Mouse (Mus musculus) thymus, postnatal 4 days (tissue): ENCODE measurements at regions not wholly inside any gene's neighbourhood (a gene's known extent, or its start where the extent isn't known, plus 50 kb on each side); places are given as distances from the start of the nearest gene placed in this dataset.

ENCODE experiments used
- DNase-seq: peaks from one replicate; pipeline ENCODE4 v3.0.0; 2021

DNA sequence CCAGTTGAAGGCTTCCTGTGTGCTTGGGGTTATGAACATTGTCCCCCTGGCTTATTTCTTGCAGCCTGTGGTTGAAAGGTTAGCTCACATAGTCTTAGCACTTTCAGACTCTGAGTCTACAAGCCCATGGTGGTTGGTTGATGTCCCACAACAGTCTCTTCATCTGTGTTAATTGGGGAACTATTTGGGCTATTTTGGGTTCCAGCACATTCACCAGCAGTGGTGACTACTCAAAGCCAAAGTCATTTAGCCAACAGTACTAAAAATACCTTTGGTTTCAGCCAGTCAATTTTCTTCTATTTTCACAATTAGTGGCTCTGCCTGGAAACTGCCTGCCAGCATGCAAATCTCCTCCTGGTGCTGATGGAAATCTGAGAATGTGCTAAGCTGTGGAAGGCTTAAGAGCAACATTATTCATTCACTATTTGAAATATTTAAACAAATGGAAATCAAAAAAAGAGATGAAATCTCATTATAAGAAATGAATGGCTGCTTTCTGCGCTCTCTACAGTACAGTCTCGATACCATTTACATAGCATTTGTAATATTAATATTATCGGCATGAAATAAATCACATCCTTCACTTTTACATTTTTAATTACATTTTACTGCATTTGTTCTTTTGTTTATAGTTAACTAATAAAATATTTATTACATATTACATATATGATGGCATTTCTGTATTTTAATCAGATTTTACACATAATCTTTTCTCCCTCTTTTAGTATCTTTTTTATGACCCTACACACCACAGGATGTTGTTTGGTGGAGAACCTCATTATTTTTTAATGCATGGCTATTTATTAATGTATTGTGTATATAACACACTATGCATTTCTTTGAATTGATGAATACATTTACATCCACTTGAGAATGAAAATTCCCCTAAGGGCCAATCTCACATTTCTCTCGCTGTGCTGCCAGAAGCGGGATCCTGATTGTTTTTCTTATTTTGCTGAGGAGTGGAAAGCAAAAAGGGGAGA, 1023.5 kb downstream of the Car8 start:
- DNase-seq, result no peak

DNA sequence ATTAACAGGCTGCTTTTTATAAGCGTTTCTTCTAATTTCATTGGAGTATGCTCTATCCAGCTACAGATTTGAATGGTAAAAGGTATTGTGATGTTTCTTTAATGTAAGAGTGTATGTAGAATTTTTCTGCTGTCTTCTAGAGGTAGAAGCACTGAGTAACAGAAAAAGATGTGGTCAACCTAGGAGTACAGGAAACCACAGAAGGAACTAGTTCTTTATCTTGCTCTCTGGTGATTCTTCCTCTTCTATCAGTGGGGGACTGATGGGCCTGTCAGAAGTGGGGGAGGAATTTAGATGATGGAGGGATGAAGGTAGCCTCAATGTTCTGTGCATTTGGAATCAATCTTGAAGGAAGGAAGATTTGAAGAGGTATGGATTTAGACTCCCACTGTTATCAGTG, 1031.9 kb downstream of the Car8 start:
- DNase-seq, result no peak

DNA sequence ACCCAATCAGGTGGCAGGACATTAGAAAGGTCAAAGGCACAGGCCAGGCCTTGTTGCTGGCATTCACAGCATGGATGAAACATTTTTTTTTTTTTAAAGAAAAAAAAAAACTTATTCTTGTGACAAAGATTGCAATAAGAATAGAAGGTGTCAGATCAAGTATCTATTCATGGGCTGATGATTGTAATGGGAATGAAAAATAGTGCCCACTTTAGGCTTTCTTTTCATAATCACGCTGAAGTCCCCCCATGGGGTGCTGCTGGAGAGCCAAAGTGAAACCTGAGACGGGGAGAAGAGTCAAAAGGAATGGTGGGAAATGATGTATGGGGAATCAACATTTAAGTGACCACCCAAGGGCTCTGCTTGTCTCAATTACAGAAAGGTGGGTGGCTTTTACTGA, 1037.0 kb downstream of the Car8 start:
- no peak for DNase-seq

DNA sequence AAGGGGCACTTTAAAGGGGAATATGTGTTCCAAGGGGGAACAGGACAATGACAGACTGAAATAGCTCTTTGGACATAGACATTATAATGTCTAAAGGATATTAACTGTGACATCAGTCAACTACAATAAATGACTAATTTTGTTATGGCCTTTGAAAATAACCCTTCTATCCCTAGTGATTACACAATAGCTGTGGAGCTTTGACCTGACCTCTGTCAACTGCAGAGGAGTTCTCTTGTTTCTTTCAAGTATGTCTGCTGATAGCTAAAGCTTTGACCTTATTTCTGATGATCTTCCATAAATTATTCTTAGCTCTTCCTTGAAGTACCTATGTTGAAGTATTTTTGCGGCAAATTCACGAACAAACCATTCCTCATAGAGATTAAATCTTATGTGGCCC, 1038.9 kb downstream of the Car8 start:
- DNase-seq, result no peak

DNA sequence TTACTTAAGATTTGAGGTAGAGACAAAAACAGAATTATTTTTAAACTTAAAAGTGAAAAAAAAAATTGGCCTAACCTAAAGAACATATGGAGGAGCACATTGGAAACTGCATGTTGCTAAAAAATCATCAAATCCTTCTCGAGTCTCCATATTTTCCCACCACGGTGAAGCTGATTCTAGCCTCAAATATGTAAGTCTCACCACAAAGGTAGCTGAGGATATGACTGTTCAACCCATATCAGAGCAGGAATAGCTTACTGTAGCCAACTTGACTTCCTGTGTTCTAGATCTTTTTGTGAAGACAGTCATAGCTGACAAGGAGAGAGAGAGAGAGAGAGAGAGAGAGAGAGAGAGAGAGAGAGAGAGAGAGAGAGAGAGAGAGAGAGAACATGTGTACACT, 1039.8 kb downstream of the Car8 start:
- DNase-seq, result no peak

DNA sequence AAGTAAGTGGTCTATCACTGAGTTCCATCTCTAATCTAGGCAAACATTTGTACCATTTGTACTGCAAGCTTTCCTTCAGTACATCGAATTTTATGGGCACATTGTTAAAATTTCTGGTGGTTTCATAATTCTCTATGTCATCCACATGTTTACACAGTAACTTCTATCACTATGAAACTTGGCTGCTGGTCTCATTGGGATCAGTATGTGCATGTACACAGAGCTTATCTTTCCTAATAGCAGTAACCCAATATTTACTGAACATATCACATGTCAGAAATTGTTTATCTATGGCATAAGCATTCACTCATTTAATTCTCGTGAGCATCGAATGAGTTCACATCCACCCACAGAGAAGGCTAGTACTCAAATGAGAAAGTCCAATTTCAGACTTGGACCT, 1042.3 kb downstream of the Car8 start:
- DNase-seq, result no peak

DNA sequence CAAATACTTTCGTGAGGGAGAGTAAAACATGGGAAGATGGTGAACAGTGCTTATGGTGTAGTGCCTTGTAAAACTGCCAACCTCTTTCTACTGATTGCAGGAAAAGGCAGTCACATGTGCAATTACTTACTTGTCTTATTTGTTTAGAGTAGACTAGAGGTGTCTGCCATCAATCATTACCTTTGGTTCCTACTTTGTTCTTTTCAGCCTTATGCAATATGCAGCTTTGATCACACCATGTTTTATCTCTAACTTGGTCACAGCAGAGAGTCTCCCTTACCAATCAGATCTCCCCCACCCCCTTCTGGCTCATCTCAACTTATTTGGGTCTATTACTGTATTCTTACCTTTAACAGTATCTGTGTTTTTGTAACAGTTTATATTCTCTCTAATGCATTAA, 1043.2 kb downstream of the Car8 start:
- no peak for DNase-seq

DNA sequence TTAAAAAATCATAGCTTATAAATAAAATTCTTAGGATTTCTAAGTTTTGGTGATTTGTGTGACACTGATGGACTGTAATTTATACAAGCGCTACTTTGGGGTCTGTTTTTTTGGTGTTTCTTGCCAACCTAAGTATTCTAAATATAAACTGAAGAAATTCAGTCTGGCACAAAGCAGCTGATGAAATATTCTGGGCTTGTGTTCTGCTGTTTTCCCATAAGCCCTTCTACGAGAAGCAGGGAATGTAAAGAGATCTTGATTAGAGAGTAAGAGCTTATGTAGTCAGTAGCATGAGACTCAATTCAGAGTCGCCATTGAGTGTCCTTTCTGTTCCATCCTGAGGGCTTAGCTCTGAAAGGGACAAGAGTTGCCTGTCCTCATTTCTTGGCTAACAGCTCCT, 1046.9 kb downstream of the Car8 start:
- DNase-seq, result no peak

DNA sequence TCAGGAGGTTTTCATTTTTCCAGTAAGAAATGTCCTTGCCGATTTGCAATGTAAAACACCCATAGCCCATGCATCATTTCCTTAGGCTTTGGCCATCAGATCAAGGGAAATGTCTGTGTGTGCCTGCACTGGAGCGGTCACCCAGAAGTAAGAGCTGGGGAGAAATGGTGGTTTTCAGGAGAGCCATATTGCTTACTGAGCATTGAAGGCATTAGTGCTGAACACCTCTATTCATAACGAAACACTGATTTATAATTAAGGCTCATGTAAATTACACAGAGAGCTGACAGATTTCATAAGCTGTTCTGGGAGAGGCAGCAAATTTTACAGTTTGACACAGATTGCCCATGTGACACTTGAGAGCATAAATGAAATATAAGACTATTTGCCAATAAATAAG, 1047.6 kb downstream of the Car8 start:
- DNase-seq, result no peak

DNA sequence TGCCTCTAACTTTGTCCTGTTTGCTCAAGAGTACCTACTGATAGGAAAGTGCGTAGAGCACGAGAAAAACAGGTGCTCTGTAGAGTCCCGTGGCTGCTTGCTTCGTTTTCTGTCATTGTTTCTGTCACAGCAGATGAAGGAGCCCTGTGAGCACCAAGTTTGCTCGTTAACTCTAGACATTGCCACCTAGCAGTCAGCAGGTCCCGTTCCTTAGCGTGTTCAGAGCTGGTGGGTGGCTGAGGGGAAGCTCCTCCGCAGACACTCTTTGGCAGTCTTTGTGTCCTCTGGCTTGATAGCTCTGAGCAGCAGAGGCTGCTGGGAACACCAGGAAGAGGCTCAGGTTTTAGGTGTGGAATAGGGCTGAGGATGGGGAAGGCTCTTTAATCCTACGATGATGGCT, 1063.8 kb downstream of the Car8 start:
- peak; percentile 34 for DNase-seq

DNA sequence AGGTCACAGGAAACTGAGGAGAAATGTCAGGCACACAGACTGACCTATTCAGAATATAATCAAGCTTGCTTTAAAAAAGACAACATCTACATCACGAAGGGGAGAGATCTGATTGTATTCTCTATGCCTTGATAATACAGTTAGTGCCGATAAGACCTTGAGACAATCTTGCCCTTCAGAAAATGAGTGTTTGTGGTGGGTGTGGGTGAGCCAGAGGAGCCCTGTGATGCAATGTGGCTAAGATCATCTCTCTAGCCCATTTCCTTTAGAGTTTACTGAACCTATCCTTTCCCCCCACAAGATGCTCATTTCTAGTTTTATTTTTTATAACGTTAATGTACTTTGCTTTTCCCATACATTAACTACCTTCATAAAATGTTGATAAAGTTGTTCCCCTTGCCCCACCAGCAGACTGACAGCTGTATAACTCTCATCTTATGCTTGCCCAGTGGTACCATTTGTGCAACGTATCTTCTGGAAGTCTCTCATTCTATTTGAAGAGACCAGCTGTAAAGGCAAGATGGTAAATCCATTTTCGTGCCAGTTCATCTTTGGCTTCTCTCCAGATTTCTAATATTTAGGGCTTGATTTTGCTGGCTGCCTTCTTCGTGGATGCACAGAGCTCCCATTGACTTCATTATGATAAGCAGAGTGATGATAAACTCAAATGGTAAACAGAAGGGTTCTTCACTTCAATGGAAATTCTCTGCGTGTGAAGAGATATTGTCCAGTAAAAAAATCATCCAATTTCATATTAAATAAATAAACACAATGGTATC, 1066.1 kb downstream of the Car8 start:
- DNase-seq, result no peak

DNA sequence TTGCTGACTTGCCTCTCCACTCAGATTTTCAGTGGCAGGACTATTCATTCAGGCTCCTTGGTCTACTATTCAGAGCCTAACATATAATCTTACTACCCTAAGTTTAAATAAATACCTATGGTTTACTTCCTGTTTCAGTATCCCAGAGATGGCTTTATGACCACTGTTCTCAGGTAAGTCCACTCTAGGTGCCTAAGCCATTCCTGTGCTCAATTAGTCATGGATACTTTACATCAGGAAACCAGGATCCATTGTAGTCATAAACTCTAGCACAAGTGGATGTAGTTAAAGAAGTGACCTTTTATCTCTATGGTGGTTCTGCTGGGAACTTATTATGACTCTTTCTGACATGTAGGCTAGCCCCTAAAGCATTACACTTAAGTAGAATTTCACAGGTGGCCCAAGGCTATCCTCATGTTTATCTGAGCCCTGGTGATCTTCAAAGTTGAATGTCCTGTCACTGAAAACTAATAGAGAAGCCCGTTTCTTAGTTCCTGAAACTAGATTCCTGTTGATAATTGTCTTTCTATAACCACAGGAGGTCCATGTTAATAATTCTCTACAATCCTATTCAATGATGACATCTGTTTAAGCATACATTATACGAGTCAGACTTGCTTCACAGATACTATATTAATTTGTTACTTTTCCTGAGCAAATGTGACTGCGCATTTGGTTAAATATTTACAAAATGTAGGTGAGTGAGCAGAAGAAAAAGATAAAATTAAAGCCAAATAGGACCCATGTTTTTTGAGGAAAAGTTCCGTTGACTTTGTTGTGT, 1067.0 kb downstream of the Car8 start:
- no peak for DNase-seq

DNA sequence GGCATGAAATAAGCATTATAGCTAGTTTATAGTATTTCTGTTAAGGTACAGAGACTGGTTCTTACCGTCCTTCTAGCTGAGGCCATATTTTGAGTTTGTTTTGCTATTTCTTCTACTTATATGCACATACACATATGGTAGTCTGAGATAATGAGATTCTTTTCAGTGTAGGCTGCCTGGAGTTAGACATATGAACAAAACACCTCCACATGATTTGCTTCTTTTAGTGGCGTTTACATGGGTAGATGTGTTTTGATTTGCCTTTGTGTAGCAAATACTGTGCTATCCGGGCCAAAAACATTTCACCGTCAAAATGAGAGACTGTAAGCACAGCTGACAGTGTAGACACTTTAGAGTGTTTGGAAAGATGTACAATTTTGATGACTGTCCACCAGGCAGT, 1077.4 kb downstream of the Car8 start:
- DNase-seq, result no peak

DNA sequence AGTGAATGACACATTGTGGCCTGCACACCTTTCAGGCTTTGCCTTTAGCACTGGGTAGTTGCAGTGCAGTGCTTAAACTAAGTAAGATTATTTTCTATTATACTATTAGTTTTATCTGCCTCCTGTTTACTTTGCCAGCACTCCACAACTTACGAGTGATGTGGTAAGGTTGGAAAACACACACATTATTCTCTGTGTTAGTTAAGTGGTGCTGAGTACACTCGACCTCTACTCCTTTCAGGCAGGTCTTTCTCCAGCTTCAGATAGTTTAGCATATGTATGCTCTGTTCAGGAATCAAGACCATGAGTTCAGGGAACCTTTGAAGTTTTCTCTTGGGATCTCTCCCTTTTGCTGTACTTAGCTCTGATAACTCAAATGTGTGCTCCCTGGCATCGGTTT, 1081.0 kb downstream of the Car8 start:
- no peak for DNase-seq

DNA sequence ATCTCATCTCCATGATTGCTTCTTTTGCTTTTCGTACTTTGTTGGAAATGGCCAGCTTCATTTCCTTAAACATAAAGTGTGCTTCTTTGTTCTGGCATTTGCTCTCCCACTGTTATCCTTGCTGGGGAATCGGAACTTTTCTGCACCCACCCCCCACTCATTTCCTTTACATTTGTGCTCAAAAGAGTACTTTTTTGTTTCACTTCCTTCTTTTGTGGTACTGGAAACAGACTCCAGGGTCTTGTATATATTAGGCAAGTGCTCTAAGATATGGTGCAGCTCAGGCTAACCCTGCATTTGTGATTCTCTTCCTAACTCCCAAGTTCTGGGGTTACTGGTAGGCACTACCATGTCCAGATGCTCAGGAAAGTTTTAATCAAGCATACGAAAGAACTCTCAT, 1084.6 kb downstream of the Car8 start:
- DNase-seq, result no peak

DNA sequence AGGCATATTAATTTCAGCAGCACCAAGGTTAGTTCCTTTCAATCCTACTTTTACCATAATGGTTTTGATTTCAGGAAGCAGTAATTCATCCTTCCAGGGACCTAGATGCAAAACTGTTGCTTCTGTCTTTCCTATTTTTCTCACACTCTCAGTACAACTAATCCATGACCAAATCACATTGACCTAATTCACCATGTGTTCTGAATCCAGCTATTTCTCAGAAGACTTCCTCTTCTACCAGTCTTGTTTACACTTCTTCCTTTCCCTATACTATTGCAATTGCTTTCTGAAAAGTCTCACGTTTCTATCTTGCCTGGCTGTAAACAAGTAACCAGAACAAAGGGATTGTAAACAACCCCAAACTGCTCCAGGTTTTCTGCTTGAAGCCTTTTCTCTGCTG, 1085.0 kb downstream of the Car8 start:
- DNase-seq, result no peak

DNA sequence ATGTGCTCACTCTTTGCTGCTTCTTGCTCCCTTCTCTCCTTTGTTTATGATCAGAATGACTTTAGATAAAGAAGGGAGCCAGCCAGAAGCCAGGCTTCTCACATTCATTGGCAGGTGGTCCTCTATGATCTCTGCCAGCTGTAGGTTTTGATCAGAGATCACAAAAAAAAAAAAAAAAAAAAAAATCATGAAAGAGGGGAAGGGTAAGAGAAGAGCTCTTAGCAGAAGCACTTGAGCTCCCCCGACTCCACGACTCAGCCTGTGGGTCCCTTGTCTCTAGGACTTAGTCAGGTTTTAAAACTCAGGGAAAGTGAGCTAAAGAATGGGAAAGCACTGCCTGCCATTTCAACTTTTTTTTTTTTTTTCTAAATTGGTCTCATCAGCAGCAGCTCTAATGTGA, 1093.1 kb downstream of the Car8 start:
- DNase-seq, result peak; percentile 38

DNA sequence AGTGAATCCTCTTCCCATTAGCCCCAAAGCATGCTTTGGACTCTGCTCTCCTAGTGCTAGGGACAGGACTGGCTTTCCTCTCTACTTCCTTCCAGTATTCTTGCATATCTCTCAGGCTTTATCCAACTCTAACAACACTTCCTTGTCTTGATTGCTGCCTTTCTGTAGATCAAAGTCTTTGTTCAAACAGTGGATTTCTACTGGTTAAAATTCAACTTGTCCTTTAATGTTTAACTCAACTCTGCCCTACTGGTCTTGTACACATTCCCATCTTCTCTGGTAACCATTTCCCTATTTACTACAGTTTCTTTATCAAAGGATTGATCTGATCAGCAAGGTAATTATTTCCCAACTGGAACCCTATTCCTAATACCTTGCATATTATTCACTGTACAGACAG, 1094.6 kb downstream of the Car8 start:
- no peak for DNase-seq

DNA sequence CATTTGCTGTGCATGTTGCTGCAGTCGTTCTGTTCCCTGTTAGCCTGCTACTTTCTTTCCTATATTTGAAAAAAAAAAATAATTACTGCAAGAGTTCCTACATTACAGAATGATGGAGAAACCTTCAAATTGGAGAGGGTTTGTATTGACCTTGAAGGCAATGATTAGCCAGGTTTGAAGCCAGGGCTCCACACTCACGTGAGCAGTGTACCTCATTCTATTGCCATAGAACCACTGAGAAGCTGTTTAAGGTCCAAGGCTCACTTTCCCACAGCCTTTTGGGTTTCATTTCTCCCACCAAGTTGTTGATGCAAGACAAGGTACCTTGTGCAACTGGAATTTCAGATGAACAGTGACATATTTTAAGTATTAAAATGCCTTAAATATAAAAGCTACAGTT, 1095.2 kb downstream of the Car8 start:
- no peak for DNase-seq

DNA sequence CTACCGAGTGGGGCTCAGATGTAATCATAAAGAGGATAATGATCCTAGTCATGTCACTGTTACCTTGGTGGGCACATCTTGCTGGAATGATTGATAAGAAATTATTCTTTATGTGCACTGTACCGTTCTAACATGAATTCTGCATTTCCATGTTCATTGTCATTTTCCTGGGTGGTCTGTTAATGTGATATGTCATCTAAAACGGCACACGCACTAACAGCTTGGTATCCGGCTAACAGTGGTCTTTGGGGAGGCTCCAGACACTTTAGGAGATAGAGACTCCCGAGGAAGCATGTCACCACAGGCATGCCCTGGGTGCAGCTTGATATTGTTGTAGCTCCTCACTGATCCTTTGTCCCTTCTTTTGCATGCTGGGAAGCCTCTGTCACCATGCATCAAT, 1096.1 kb downstream of the Car8 start:
- no peak for DNase-seq

DNA sequence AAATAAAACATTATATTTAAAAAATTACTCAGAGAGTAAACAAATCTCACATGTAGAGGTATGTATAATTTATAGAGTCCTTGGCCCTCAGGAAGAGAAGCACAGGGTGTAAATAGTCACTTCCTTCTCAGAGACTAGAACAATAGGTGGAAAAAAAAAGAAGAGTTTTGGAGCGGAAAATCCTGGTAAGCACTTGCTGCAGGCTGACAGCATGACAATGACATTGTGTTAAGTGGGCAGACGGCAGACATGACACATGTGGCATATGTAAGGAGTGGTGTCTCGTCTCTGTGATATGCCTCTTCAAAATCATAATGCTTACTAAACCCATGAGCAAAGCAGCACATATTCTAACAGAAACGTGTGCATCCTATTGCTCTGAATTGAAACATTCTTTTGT, 1126.7 kb downstream of the Car8 start:
- no peak for DNase-seq

DNA sequence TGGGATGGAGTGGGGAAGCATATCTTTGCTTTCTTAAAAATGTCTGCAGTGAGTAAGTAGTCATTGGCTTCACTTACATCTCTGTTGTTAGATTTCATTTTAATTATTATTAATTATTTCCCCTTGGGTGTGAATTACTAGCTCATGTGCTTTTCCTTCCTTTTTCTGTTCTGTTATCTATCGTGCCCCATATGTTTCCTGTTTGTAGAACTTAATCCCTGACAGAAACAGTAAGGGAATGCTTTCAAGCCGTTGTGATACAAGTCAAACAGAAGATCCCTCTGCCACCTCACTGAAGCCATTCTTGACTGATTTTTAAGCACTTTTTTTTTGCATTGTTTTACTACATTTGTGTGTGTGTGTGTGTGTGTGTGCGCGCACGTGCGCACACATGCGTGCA, 1145.9 kb downstream of the Car8 start:
- no peak for DNase-seq

DNA sequence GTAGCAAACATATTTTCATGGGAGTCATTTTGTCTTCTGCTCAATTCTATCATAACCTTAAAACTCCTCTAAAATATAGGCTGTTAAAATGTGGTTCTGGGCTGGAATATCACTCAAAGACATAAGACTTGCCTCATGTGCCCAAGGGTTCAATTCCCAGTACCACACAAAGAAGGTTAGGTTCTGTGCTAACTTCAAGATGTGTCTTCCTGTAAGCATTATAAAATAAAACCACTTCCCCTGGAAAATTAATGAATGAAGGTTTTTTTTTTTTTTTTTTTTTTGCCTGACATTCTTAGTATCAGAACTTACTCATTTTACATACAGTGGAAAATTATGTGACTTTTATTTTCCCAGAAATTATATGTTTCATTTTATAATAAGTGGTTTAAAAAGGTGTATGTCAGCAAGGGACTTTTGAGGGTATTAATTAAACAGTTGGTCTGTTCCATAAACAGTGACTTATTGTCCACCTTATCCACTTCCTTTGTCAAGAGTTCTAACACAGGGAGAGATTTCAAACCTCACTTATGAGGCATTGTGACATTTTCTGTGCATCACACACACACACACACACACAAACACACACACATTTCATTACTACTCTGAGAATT, 1147.5 kb downstream of the Car8 start:
- no peak for DNase-seq
